Mouse (Mus musculus) liver, embryonic 14.5 days (tissue): ENCODE results near the gene Zfp593.

Experiments
- CTCF ChIP-seq: IDR thresholded peaks from 2 replicates; pipeline ENCODE4 v1.5.1; 2016; ENCODE audit warnings: antibody characterized with exemption, low read depth, control low read depth
- EP300 ChIP-seq: IDR thresholded peaks from 2 replicates; pipeline ENCODE4 v1.6.1; 2016; ENCODE audit warnings: antibody characterized with exemption, low read depth

DNA sequence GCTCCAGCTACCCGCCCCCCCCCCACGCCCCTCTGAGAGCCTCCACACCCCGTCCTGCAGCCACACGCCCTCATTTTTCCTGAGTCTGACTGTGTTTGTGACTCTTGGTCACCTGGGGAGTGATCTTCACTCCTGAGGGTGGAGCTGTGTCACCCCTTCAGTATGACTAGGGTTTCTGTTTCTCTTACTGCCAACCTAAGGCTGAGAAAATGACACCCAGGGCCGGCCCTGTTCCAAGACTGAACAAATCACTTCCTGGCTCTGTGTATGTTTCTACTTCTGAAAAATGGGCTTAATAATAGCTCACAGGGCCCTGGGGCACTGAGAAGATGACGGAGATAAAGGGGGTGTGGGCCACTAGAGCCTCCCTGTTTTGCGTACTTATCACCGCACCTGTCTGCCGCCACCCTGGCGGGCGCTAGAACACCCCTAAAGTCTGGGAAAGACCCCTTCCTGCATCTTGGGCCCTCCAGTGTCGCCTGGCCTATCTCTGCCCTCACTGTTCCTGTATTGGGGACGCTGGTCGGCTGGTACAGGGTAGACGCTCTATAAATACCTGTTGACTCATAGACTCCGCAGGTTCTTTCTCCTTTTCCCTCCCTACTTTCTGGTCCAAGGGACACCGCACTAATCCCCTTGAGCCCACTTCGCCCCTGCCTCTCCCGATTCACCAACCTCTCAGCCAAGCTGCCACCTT, 7.7 kb downstream of the Zfp593 start:
- no peak for TF ChIP-seq CTCF
- no peak for TF ChIP-seq EP300
